Mouse (Mus musculus): Measurements from ENCODE around the gene Slc4a10. TPM values are rescaled to one million over a fixed set of nuclear protein-coding genes. Genes with fewer than 3 reads are reported as not detected.

Slc4a10 gene
- total RNA-seq, 2 experiments from 2014 or later, result 0.20 to 1.2 TPM

DNA sequence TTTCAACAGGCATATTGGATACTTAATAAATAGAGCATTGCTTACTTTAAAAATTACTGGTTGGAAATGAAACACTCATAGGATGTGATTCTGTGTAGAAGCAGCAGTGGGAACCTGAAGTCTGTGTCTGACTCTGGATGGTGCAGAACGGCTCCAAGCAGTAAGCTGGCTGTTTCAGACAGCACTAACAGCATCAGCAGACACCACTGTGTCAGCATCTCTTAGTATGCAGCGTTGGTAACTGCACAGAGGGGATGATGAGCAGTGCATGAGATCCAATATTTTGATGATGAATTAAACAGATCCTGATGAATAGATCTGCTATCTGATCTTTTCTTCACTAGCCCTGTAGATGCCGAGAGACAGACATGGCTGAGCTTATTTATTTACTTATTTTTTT, 101.4 kb downstream of the Slc4a10 start:
- no peak overlapping the region for H3K27ac ChIP-seq
- no peak for DNase-seq
- intact Hi-C loops (cut with DNase I), result no loop called here
- no peak for TF ChIP-seq CTCF (IDR thresholded peaks at IDR 0.05)
- H3K4me3 ChIP-seq, result no peak overlapping the region

DNA sequence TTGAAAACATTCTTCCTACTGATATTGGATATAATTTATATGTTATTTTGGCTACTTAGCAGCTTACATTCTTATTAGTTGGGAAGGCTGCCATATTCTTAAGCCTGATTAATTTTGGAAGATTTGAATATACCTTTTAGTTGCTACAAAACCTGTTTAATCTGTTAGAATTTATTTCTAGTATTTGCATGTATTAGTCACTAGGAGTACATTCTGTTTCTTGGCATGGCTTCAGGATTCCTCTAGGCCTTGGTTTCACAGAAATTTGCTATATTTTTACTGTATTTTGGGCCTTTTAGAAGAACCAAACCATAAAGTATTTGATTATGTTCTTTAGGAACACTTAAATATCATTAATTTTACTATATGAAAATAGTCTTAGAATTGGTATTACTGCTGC, 103.2 kb downstream of the Slc4a10 start:
- DNase-seq, result no peak
- H3K4me3 ChIP-seq, result no peak overlapping the region
- intact Hi-C loops (cut with DNase I), result no loop called here
- H3K27ac ChIP-seq, result no peak overlapping the region
- TF ChIP-seq CTCF (IDR thresholded peaks at IDR 0.05), result no peak

GRCm38 (mm10) chr2:62150830-62151229, 104.6 kb downstream of the Slc4a10 start:
- DNase-seq, result no peak
- TF ChIP-seq CTCF (IDR thresholded peaks at IDR 0.05), result no peak
- no peak overlapping the region for H3K27ac ChIP-seq
- H3K4me3 ChIP-seq, result no peak overlapping the region
- intact Hi-C loops (cut with DNase I), result no loop called here

- no peak for DNase-seq
- intact Hi-C loops (cut with DNase I), result no loop called here
- no peak overlapping the region for H3K27ac ChIP-seq
- H3K4me3 ChIP-seq, result no peak overlapping the region
- TF ChIP-seq CTCF (IDR thresholded peaks at IDR 0.05), result no peak
These were observed 163.8 kb downstream of the Slc4a10 start for GRCm38 (mm10) chr2:62210109-62210508.

DNA sequence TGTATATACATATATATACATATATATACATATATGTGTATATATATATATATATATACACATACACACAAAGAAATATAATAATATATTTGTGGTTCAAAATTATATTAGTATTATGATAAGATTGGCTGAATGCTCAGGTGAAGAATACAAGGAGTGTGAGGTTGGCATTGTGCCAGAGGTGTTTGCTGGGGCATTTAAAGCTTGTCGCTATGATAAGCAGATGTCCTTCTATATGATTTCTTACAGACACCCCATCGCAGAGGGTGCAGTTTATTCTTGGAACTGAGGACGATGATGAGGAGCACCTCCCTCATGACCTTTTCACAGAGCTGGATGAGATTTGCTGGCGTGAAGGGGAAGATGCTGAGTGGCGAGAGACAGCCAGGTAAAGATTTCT, 164.8 kb downstream of the Slc4a10 start:
- intact Hi-C loops (cut with DNase I), result no loop called here

DNA sequence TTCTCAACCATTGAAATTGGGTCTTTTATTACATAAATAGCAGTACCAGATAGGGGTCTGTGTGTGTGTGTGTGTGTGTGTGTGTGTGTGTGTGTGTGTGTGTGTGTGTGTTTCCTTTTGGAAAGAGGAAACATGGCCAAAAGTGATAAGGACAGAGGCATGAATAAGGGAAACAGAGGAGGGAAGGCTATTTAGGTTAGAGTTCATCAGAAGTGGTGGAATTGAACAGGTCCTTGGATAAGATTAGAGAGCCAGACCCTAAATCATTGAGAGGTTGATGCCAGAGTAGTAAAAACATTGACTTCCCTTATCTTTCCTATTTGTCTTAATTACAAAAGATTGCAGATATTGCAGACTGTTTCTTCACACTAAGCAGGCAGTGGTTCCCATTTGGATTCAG, 181.3 kb downstream of the Slc4a10 start:
- H3K27ac ChIP-seq, result no peak overlapping the region
- no peak overlapping the region for H3K4me3 ChIP-seq
- intact Hi-C loops (cut with DNase I), result no loop called here
- no peak for TF ChIP-seq CTCF (IDR thresholded peaks at IDR 0.05)
- no peak for DNase-seq

More for the DNA sequence above, 164.8 kb downstream of the Slc4a10 start:
- Histone ChIP-seq H3K27ac (no peak overlapping the region), H3K4me3 (no peak overlapping the region)
- DNase-seq, result no peak
- no peak for TF ChIP-seq CTCF (IDR thresholded peaks at IDR 0.05)

DNA sequence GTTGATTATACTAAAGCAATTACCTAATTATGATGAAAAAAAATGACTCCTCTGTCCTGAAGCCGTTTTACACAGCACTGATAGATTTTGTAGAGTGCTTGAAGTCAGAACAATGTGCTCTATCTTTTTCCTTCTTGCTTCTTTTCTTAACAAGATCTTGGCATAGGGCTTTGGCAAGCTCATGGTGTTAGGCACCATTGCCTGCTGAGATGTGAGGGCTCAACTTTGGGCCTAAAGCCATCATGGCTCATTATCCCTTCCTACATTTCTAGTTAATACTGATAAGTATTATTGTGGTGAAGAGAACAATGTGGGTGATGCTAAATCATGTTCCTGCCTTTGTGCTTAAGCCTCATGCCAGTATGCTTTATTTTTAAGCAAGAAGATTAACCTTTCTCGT, 185.0 kb downstream of the Slc4a10 start:
- Histone ChIP-seq H3K27ac (no peak overlapping the region), H3K4me3 (no peak overlapping the region)
- no peak for TF ChIP-seq CTCF (IDR thresholded peaks at IDR 0.05)
- no peak for DNase-seq
- intact Hi-C loops (cut with DNase I), result no loop called here

GRCm38 (mm10) chr2:62244167-62244566, 197.9 kb downstream of the Slc4a10 start:
- intact Hi-C loops (cut with DNase I), result no loop called here
- DNase-seq, result no peak
- no peak overlapping the region for H3K4me3 ChIP-seq
- H3K27ac ChIP-seq, result no peak overlapping the region
- no peak for TF ChIP-seq CTCF (IDR thresholded peaks at IDR 0.05)

GRCm38 (mm10) chr2:62268467-62268866, 222.2 kb downstream of the Slc4a10 start:
- intact Hi-C loops (cut with DNase I), result no loop called here
- TF ChIP-seq CTCF (IDR thresholded peaks at IDR 0.05), result no peak
- H3K4me3 ChIP-seq, result no peak overlapping the region
- H3K27ac ChIP-seq, result no peak overlapping the region
- no peak for DNase-seq

- Histone ChIP-seq H3K4me3 (no peak overlapping the region), H3K27ac (no peak overlapping the region)
- intact Hi-C loops (cut with DNase I), result no loop called here
- DNase-seq, result no peak
- no peak for TF ChIP-seq CTCF (IDR thresholded peaks at IDR 0.05)
These were observed 225.6 kb downstream of the Slc4a10 start for GRCm38 (mm10) chr2:62271840-62272239.

DNA sequence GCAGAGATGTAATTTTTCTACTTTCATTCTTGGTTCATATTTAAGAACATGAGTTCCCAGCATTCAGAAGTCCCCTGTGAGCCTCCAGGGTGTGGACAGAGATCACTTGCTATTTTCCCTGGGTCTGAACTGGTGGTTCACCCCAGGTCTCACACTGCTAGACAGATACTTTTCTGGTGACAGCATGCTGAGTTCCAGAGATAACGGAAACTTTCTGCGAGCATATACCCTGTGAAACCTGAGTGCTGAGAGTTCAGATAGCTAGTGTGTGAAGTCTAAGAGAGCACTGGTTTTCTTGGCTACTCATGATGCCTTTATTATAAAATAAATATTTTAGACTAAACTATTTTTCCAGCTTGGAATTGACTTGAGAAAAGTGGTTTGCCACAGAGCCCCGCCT, 232.5 kb downstream of the Slc4a10 start:
- intact Hi-C loops (cut with DNase I), result no loop called here
- TF ChIP-seq CTCF (IDR thresholded peaks at IDR 0.05), result no peak
- no peak overlapping the region for H3K4me3 ChIP-seq
- H3K27ac ChIP-seq, result no peak overlapping the region
- no peak for DNase-seq

- intact Hi-C loops (cut with DNase I), result no loop called here
- H3K27ac ChIP-seq, result no peak overlapping the region
- H3K4me3 ChIP-seq, result no peak overlapping the region
- no peak for TF ChIP-seq CTCF (IDR thresholded peaks at IDR 0.05)
- DNase-seq, result no peak
These were observed 233.5 kb downstream of the Slc4a10 start for GRCm38 (mm10) chr2:62279777-62280176.

GRCm38 (mm10) chr2:62285026-62285425, 238.8 kb downstream of the Slc4a10 start:
- intact Hi-C loops (cut with DNase I), result loop anchor here (5.0 kb wide), 1 partner anchor 618 kb away; no protein-coding TSS in a partner anchor
- Histone ChIP-seq H3K4me3 (no peak overlapping the region), H3K27ac (no peak overlapping the region)
- TF ChIP-seq CTCF (IDR thresholded peaks at IDR 0.05), result no peak
- DNase-seq, result no peak

DNA sequence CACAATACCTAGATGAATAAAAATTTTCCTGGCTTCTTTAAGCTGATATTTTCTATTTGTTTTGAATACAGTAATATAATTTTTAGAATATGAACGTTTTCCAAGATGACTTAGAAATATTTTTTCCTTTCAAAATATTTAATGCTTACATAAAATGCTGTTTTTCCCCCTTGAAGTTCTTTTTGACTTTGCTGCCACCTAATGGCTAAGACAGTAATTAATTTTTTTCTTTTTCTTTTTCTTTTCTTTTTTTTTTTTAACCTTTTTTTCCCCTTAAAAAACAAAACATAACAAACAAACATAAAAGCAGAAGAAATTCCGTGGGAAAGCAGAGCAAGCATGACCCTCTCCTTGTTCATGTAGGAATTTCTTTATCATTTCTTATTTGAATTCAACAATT, 239.6 kb downstream of the Slc4a10 start:
- TF ChIP-seq CTCF (IDR thresholded peaks at IDR 0.05), result peak; percentile 57
- Histone ChIP-seq H3K27ac (no peak overlapping the region), H3K4me3 (no peak overlapping the region)
- no peak for DNase-seq
- intact Hi-C loops (cut with DNase I), result loop anchor here (5.0 kb wide), 1 partner anchor 619 kb away; no protein-coding TSS in a partner anchor

- intact Hi-C loops (cut with DNase I), result loop anchor here (5.0 kb wide), 1 partner anchor 620 kb away; no protein-coding TSS in a partner anchor
- Histone ChIP-seq H3K27ac (no peak overlapping the region), H3K4me3 (no peak overlapping the region)
- TF ChIP-seq CTCF (IDR thresholded peaks at IDR 0.05), result no peak
- DNase-seq, result no peak
These were observed 241.3 kb downstream of the Slc4a10 start for GRCm38 (mm10) chr2:62287532-62287931.
